Mouse (Mus musculus): Measurements from ENCODE around the gene Ttf1. TPM values are rescaled to one million over a fixed set of nuclear protein-coding genes. Genes with fewer than 3 reads are reported as not detected.

Gene Ttf1
- total RNA-seq, 2 experiments from 2014 or later: 10.5 to 12.0 TPM

- DNase-seq (ENCODE audit: low spot score in 2 of 2): no peak
These were observed 64.5 kb downstream of the Ttf1 start for GRCm38 (mm10) chr2:29124571-29124935.

DNA sequence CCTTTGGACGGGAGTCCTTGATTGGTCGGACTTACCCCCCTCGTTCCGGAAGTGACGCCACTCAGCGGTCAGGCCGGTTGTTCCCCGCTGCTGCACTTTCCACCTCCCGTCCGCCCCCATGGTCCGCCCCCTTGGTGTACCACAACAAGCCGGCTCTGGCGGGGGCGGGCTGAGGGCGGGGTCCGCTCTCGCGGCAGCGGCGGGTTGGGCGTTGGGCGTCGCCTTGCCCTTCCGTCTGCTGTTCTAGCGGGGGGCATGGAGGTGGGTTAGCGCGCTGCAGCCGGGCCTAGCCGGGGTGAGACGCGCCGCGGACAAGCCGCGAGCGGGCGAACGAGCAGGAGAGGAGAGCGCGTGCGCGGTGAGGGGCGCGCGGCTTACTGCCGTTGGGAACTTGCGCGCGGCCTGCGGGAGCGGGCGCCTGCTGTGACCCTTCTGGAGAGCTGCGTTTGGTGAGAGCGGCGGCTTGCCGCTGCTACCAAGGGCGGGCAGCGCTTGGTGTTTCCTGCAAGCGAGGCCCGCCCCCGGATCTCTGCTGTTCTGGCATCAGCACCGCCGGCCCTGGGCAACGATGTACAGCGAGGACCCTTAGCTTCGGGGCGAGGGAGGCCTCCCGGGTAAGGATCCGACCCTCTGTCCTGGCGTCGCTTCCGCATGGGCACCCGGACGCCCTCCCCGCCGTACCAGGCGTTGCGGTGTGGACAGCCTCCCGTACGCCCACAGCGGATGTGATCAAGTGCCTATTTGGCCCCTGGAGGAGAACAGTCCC lies 65.1 kb downstream of the Ttf1 start:
- peak; percentile 94 to 96 for DNase-seq (ENCODE audit: low spot score in 2 of 2)

DNA sequence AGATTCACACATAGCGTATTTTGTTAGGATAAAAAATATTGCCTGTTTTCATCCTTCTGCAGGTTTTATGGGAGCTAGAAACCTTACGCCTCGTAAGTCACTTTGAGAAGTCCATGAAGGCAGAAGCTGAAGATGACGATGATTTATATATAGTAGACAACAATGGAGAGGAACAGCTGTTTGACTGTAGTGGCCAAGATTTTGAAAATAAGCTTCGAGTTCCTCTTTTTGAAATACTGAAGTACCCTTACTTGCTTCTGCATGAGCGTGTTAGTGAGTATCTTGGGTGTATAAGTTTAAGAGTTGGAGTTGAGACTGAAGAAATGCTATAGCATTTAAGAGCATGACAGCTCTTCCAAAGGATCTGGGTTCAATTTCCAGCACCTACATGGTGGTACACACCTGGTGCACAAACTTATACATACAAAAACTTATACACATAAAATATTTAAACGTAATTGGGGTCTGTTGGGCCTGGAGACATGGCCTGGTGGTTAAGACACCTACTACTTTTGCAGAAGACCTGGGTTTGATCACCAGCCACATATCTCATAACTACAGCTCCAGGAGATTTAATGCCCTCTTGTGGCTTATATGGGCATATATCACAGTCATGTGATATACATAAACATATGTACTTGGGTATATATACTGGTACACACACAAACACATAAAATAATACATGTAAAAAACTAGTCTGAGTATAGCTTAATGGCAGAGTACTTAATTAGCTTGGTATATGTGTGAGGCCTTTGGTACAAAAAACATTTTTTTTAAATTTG lies 70.2 kb downstream of the Ttf1 start:
- no peak for DNase-seq (ENCODE audit: low spot score in 2 of 2)

DNA sequence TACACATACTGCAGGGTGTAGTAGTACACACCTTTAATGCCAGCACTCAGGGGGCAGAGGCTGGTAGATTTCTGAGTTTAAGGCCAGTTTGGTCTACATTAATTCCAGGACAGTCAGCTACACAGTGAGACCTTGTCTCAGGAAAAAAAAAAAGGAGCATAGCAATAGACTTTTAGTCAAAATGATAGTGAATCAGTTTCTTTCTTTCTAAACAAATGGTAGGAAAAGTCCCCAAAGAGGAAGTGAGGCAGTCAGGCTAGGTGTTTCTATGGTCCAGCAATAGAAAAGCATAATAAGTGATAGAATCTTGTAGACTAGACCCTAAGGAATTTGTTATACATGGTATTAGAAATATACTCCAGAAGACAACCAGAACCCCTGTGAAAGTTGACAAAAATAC lies 75.1 kb downstream of the Ttf1 start:
- DNase-seq (ENCODE audit: low spot score in 2 of 2): no peak

Other genes starting within 250 kb of the Ttf1 start
- 10 to 100 TPM; 40.3 to 46.9 TPM for gene Gtf3c4, start 219.9 kb upstream of the Ttf1 start, total RNA-seq (2021)
- 1 to 10 TPM; 9.1 TPM for gene Ddx31, start 219.9 kb upstream of the Ttf1 start, total RNA-seq (2021)
- under 1 TPM; 0.20 to 0.23 TPM for gene Barhl1, start 143.6 kb upstream of the Ttf1 start, total RNA-seq (2021)
- gene Cfap77, start 5.2 kb upstream of the Ttf1 start, total RNA-seq (2021): 1 to 10 TPM in 1 of 2 experiments, under 1 TPM in 1; 0.64 to 1.2 TPM
- 10 to 100 TPM; 48.1 to 49.4 TPM for gene Setx, start 63.9 kb downstream of the Ttf1 start, total RNA-seq (2021)
- gene Ntng2, start 192.7 kb downstream of the Ttf1 start, total RNA-seq (2021): 100 to 1,000 TPM; 134 to 147 TPM